Mouse (Mus musculus) heart, embryonic 16.5 days (tissue): Measurements from ENCODE around the gene Rsph1. TPM values are rescaled to one million over a fixed set of nuclear protein-coding genes. Genes with fewer than 3 reads are reported as not detected.

Experiments used
- ATAC-seq: fragments of 200-750 bp; cut with Nextera tagmentation; replicated peaks from 2 replicates; pipeline ENCODE4 v1.8.0; 2017; ENCODE audit warnings: moderate number of reproducible peaks; ENCODE audit not compliant: insufficient read depth, low FRiP score; ENCODE audit errors: extremely low read depth
- H3K27ac ChIP-seq: fragments of 300-500 bp; sonication (generic); 2 replicates; pipeline ENCODE4 v1.5.1; 2014; ENCODE audit warnings: mild to moderate bottlenecking, low read length, control low read depth, moderate library complexity
- H3K27me3 ChIP-seq: fragments of 300-500 bp; sonication (generic); 2 replicates; pipeline ENCODE4 v1.6.1; 2014; ENCODE audit warnings: low read length, mixed read lengths; ENCODE audit not compliant: control insufficient read depth, insufficient read depth
- H3K36me3 ChIP-seq: fragments of 300-500 bp; sonication (generic); 2 replicates; pipeline ENCODE4 v1.6.1; 2014; ENCODE audit not compliant: control insufficient read depth, insufficient read depth
- H3K4me1 ChIP-seq: fragments of 300-500 bp; sonication (generic); 2 replicates; pipeline ENCODE4 v1.6.1; 2014; ENCODE audit warnings: low read length, mixed read lengths; ENCODE audit not compliant: control insufficient read depth, insufficient read depth
- H3K4me2 ChIP-seq: fragments of 300-500 bp; sonication (generic); 2 replicates; pipeline ENCODE4 v1.6.1; 2014; ENCODE audit warnings: low read depth, mild to moderate bottlenecking, control low read depth, low read length
- H3K4me3 ChIP-seq: fragments of 300-500 bp; sonication (generic); 2 replicates; pipeline ENCODE4 v1.5.1; 2014; ENCODE audit warnings: mild to moderate bottlenecking, control low read depth, low read length
- H3K9ac ChIP-seq: fragments of 300-500 bp; sonication (generic); 2 replicates; pipeline ENCODE4 v1.6.1; 2014; ENCODE audit warnings: low read length, control low read depth
- H3K9me3 ChIP-seq: fragments of 300-500 bp; sonication (generic); replicated peaks from 2 replicates; pipeline ENCODE4 v1.6.1; 2016; ENCODE audit warnings: low read length; ENCODE audit not compliant: control insufficient read depth
- WGBS: fragments of 180-500 bp; shearing (Covaris S2); extraction: QIAGEN DNeasy Blood & Tissue Kit; methylation state at CpG from one replicate; pipeline ENCODE4 v1.1.7; 2014; 5-methylcytosine and 5-hydroxymethylcytosine counted together
- polyA plus RNA-seq: library from polyadenylated mRNA; unstranded; fragments of >200 nt; fragmentation: Nextera tagmentation; extraction: Ambion mirVana; gene quantifications from 2 replicates; pipeline ENCODE4 v1.2.1, GENCODE M21; 2015

Gene Rsph1
- polyA plus RNA-seq, 1 experiment from 2014 or later, result 3.5 TPM

DNA sequence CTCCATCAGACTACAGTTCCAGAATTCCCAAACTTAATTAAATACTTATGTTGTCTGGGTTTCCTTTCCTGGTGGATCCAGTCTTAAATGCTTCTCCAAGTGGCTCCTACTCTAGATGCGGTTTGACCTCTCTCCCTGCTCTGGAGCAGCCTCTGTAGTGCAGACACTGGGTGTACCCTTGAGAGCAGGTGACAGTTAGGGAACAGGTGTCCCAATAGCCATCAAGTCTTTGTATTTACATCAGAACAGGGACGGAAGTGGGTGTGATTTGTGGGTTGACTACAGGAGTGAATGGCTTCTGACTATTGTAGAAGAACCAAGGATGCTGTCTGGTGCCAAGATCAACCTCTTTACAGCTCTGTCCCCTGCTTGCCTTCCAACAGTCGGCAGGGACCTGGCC is 30.6 kb upstream of the Rsph1 start:
- no peaks in the 10 kb centered on the region for H3K9me3 ChIP-seq
- H3K4me3 ChIP-seq, result no peak overlapping the region
- no peak overlapping the region for H3K9ac ChIP-seq
- H3K4me1 ChIP-seq, result peaks cover 13% of the 10 kb centered on the region
- ATAC-seq, result no peak
- no peaks in the 10 kb centered on the region for H3K36me3 ChIP-seq
- H3K27ac ChIP-seq, result no peak overlapping the region
- no peak overlapping the region for H3K4me2 ChIP-seq
- H3K27me3 ChIP-seq, result no peaks in the 10 kb centered on the region
- whole genome bisulfite sequencing, result 77% methylated on average over 3 of the region's 3 CpGs

GRCm38 (mm10) chr17:31305776-31306120 is 28.6 kb upstream of the Rsph1 start:
- no peaks in the 10 kb centered on the region for H3K27me3 ChIP-seq
- H3K9ac ChIP-seq, result no peak overlapping the region
- peaks cover 13% of the 10 kb centered on the region for H3K4me1 ChIP-seq
- ATAC-seq, result no peak
- no peaks in the 10 kb centered on the region for H3K9me3 ChIP-seq
- 56% methylated on average over 5 of the region's 5 CpGs for WGBS
- no peaks in the 10 kb centered on the region for H3K36me3 ChIP-seq
- H3K4me2 ChIP-seq, result no peak overlapping the region
- H3K4me3 ChIP-seq, result no peak overlapping the region
- H3K27ac ChIP-seq, result no peak overlapping the region

DNA sequence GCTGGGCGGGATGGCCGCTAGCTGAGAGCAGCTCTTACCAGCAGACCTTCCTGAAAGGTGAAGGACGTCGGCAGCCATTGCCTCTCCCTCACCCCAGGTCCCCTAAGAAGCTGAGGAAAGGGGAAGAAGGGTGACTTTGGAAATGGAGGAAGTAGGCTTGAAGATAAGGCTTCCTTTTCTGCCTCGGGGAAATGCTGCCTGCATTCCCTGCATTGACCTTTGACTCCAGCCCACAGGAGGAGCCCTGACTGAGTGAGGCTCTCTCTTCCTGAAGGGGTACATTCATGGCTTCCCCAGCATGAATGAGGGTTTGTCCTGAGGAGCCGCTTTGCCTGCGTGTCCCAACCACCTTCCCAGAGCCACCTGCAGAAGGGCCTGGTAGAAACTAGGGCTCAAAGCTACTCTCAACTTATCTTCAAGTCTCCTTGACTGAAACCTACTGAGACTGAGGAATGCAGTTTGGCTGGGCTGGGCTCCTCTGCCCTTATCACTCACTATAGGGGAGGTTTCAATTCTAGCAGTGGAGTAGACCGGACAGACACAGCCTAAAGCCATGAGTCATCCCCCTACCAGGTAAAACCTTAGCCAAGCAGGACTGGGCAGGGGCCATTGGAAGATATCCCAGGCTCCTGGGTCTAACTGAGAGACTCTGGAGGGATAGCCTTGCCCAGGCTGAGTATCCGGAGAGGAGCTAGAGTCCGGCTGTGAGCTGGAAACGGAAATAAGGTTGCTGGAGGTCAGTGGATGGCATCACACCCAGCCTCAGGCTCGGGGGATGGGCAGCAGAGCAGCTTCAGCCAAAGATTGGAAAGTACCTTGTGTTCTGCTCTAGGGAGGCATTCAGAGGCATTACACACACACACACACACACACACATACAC is 28.0 kb upstream of the Rsph1 start:
- WGBS, result 39% methylated on average over 12 of the region's 12 CpGs
- peak; percentile 50 for ATAC-seq
- no peaks in the 10 kb centered on the region for H3K36me3 ChIP-seq
- H3K4me3 ChIP-seq, result no peak overlapping the region
- H3K27ac ChIP-seq, result peak overlapping the region; percentile 34; the same call in 1 of the 2 replicates
- H3K4me1 ChIP-seq, result peaks cover 13% of the 10 kb centered on the region
- H3K27me3 ChIP-seq, result no peaks in the 10 kb centered on the region
- no peak overlapping the region for H3K9ac ChIP-seq
- H3K9me3 ChIP-seq, result no peaks in the 10 kb centered on the region
- no peak overlapping the region for H3K4me2 ChIP-seq

- no peaks in the 10 kb centered on the region for H3K27me3 ChIP-seq
- no peak overlapping the region for H3K4me2 ChIP-seq
- H3K4me1 ChIP-seq, result peaks cover 19% of the 10 kb centered on the region
- no peaks in the 10 kb centered on the region for H3K9me3 ChIP-seq
- WGBS, result 87% methylated on average over 4 of the region's 4 CpGs
- no peak overlapping the region for H3K27ac ChIP-seq
- no peaks in the 10 kb centered on the region for H3K36me3 ChIP-seq
- H3K4me3 ChIP-seq, result no peak overlapping the region
- ATAC-seq, result no peak
- H3K9ac ChIP-seq, result no peak overlapping the region
Measured at GRCm38 (mm10) chr17:31303401-31303800, 26.2 kb upstream of the Rsph1 start.

GRCm38 (mm10) chr17:31300736-31301135 is 23.6 kb upstream of the Rsph1 start:
- peaks cover 32% of the 10 kb centered on the region for H3K4me1 ChIP-seq
- no peak for ATAC-seq
- no peak overlapping the region for H3K9ac ChIP-seq
- H3K4me3 ChIP-seq, result no peak overlapping the region
- H3K27ac ChIP-seq, result no peak overlapping the region
- no peak overlapping the region for H3K4me2 ChIP-seq
- H3K9me3 ChIP-seq, result no peaks in the 10 kb centered on the region
- H3K27me3 ChIP-seq, result no peaks in the 10 kb centered on the region
- H3K36me3 ChIP-seq, result no peaks in the 10 kb centered on the region
- WGBS, result 58% methylated on average over 3 of the region's 3 CpGs

GRCm38 (mm10) chr17:31299981-31300380 is 22.8 kb upstream of the Rsph1 start:
- Histone ChIP-seq H3K4me1 (peaks cover 31% of the 10 kb centered on the region), H3K9me3 (no peaks in the 10 kb centered on the region), H3K27me3 (no peaks in the 10 kb centered on the region; the same call in 1 of the 2 replicates), H3K27ac (no peak overlapping the region), H3K36me3 (no peaks in the 10 kb centered on the region), H3K4me3 (no peak overlapping the region), H3K4me2 (no peak overlapping the region), H3K9ac (no peak overlapping the region)
- no peak for ATAC-seq
- 82% methylated on average over 4 of the region's 4 CpGs for WGBS

- Histone ChIP-seq H3K4me1 (peaks cover 27% of the 10 kb centered on the region), H3K4me2 (no peak overlapping the region), H3K9me3 (no peaks in the 10 kb centered on the region), H3K27me3 (no peaks in the 10 kb centered on the region; the same call in 1 of the 2 replicates), H3K9ac (no peak overlapping the region), H3K36me3 (no peaks in the 10 kb centered on the region), H3K4me3 (no peak overlapping the region), H3K27ac (peak overlapping the region; percentile 9; the same call in 1 of the 2 replicates)
- 53% methylated on average over 6 of the region's 6 CpGs for WGBS
- ATAC-seq, result no peak
Measured at GRCm38 (mm10) chr17:31298419-31299209, 21.4 kb upstream of the Rsph1 start.

DNA sequence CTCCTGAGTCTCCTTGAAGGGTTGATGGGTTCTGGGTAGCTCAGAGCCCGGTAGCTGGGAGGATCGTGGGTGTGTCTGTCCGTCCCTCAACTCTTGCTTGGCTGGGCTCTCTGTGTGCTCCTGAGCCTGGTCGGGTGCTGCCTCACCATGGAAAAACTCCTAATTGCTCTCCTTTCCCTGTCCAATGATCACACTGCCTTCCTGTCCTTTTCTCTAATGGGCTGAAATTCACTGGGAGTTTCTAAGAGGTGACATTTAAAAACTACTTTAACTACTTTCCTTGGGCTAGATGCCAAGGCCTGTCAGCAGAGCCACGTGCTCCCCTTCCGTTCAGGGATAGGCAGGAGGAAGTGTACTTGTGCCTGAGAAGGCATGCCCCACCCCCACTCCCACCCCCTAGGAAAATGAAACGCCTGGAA is 20.3 kb upstream of the Rsph1 start:
- WGBS, result 5% methylated on average over 7 of the region's 7 CpGs
- H3K9me3 ChIP-seq, result no peaks in the 10 kb centered on the region
- no peaks in the 10 kb centered on the region for H3K36me3 ChIP-seq
- peak overlapping the region; percentile 63 for H3K4me3 ChIP-seq
- peak; percentile 30; the same call in 1 of the 2 replicates for ATAC-seq
- peak overlapping the region; percentile 70 for H3K4me2 ChIP-seq
- peak overlapping the region; percentile 71 for H3K27ac ChIP-seq
- H3K27me3 ChIP-seq, result no peaks in the 10 kb centered on the region; the same call in 1 of the 2 replicates
- H3K9ac ChIP-seq, result peak overlapping the region; percentile 63
- peaks cover 27% of the 10 kb centered on the region for H3K4me1 ChIP-seq
